Mouse (Mus musculus): ENCODE results near the gene Hormad2. TPM values are rescaled to one million over a fixed set of nuclear protein-coding genes. Genes with fewer than 3 reads are reported as not detected.

Hormad2 gene
- total RNA-seq, 1 experiment from 2014 or later: not detected

DNA sequence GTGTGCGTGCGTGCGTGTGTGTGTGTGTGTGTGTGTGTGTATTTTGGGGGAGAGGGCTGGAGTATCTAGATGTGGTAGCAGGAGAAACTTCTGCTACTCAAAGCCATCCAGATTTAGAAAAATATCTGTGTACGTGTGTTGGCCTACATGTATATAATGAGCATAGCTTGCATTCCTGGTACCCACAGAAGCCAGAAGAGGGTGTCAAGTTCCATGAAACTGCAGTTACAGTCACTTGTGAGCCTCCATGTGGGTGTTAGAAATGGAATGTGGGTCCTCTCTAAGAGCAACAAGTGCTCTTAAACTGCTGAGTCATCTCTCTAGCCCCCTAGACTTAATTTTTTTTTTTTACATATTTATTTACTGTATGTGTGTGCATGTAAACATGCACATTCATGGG, 130.6 kb downstream of the Hormad2 start:
- ATAC-seq (replicated peaks; ENCODE audit: insufficient number of reproducible peaks, low FRiP score, low TSS enrichment, poor library complexity, severe bottlenecking): no peak

DNA sequence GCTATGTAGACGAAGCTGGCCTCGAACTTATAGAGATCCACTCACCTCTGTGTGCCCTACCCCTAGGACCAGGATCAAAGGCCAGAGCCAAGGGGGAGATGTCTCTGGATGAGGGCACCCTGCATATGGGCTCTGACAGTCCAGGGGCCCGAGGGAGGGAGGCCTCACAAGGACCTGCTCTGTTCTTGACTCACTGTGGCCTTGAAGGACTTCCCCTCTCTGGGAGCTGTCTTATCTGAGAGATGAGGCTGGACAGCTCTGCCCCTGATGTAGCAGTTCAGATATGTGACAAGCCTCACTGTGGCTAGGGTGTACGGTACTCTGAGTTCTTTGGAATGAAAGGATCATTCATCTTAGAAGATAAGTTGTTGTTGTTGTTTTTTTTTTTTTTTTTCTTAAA, 131.3 kb downstream of the Hormad2 start:
- no peak for ATAC-seq (replicated peaks; ENCODE audit: insufficient number of reproducible peaks, low FRiP score, low TSS enrichment, poor library complexity, severe bottlenecking)

DNA sequence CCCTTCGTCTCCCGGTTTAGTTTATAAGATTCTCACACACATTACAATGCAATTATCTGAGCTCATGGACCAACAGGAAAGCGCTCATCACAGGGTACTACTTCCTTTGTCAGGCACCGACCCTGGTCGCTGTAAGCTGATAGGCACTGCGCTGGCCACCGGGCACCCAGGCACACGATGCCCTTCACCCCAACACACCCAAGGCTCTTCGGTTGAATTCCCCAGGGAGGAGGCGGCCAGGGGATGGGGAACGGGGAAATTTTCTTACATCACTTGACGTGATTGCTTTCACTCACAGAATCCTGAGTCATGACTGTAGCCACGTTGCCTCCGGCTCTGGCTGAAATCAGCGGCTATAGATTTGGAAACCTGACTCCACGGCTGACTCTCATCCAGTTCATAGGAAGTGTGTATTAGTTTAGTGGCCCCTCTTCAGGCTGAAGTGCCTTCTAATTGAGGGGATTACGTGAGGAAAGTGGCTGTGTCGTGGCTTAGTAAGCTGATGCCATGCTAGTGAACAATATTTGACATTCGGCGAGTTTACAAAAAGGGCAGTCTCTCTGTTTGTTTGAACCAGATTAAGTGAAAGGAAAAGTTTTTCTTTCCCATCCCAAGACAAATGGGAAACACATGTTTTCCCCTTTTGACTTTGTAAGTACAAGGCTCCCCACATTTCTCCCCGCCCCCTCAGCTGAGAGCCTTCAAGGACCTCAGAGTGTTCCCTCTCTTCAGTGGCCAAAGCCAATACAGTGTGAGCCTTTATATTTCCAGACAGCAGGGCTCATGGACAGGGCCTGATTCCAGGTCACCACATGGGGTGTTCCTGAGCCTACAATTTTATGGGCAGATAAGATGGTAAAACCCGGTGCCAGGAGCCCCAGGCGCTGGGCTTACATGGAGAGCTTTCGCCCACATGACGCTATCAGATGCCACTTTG, 132.1 kb downstream of the Hormad2 start:
- ATAC-seq (replicated peaks; ENCODE audit: insufficient number of reproducible peaks, low FRiP score, low TSS enrichment, poor library complexity, severe bottlenecking): 0 out of 2 replicates have a peak, but pooled peaks have one; percentile 22

DNA sequence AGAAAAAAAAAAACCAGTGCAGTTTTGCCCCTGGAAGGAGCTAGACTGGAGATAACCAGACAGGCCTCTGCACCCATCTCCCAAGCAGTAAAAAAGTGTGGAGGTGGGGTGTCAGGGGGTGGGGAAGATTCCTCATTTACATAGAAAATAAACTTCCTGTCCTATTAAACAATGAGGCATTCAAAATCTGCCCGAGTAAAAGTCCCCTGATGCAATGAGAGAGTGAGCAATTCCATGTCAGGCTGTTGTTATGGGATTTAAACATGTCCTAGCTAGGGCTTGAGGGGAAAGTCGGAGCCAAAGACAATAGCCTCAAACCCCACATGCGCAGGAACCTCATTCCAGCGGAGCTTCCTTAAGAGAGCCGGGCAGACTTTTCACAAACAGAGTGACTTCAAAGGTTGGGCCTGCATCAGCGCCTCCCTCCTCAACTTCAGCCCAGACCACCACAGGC, 132.8 kb downstream of the Hormad2 start:
- ATAC-seq (replicated peaks; ENCODE audit: insufficient number of reproducible peaks, low FRiP score, low TSS enrichment, poor library complexity, severe bottlenecking): no peak

DNA sequence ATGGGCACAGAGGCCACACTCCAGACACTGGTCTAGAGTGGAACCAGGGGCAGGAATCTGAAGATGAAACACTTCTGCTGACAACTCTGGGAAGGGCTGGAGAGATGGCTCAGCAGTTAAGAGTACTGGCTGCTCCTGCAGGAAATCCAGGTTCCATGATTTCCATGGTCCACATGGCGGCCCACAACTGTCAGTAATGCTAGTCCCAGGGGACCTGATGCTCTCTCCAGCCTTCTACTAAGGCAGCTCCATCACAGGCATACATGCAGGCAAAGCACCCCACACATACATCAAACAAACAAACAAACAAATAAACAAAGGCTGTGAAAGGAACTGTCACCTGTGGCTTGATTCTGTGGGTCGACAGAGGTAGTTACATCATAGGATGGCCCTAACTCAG, 134.8 kb downstream of the Hormad2 start:
- no peak for ATAC-seq (replicated peaks; ENCODE audit: insufficient number of reproducible peaks, low FRiP score, low TSS enrichment, poor library complexity, severe bottlenecking)

DNA sequence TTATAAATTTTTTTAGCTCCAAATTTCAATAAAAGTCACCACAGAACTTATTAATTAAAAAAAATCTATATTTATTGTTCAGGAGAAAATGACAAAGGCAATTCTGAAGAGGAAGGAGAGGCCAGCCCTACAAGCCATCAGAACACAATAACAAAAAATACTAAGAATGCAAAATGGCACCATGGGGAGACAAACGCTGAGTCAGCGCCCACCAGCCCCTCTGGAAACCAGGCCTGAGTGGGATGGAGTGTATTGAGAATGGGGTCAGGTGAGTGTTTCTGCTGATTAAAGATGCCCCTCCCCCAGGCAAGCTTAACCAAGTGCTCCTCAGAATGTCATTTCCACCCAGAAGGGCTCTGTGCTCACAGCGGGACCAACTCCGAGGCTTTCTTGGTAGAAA, 135.8 kb downstream of the Hormad2 start:
- no peak for ATAC-seq (replicated peaks; ENCODE audit: insufficient number of reproducible peaks, low FRiP score, low TSS enrichment, poor library complexity, severe bottlenecking)

DNA sequence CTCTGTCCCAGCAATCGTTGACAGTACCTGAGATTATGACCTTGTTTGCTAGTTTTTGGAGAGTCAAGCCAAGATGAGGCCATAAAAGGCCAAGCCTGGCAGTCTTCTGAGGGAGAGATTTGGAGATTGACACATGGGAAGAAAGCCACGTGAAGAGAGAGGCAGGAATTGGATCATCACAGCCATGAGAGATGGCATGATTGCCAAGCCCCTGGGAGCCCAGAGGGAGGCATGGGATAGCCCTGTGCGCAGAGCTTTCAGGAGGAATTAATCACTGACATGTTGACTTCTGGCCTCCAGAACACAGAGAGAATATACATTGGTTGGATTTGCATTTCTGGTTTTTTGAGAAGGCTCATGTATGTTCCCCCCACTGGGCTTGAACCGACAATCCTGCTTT, 136.7 kb downstream of the Hormad2 start:
- ATAC-seq (replicated peaks; ENCODE audit: insufficient number of reproducible peaks, low FRiP score, low TSS enrichment, poor library complexity, severe bottlenecking): no peak

DNA sequence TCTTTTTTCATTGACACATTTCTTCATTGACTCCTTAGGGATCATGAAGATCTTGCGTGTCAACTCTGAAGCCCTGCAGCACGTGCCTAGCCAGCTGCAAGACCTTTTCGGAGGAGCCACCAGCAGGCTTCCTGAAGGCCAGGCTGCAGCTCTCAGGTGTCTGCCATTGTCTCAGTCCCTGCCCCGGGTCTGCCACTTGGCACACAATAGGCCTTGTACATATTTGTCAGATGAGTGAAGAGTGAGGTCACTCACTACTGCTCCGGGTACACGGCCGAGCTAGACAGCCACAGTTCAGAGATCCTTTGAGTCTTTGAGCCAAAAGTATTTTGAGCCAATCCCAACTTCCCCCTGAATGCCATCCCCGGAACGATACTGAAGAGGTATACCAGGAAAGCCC, 137.9 kb downstream of the Hormad2 start:
- no peak for ATAC-seq (replicated peaks; ENCODE audit: insufficient number of reproducible peaks, low FRiP score, low TSS enrichment, poor library complexity, severe bottlenecking)

DNA sequence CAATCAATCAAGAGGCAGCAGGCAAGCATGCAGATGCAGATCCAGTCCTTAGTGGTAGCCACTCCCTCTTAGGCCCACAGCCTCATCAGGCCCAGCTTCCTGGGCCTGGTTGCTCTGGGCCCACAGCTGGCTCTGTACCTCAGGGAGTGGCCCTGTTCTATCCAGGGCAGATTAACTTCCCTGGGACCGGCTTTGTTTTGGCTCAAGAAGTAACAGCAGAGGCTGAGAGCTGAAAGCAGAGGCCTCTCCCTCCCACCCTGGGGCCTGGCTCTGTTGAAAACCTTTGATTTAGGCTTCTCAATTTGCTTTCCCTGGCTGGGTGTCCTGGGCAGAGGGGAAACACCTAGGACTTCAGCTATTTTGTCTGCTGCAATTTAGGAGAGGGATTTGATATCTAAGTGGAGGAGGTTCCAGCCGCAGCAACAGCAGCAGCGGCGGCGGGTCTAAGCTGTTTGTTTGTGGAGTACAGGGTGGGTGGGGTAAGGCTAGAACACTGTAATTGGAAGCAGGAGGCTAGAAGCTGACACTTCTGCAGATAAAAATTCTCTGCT, 138.5 kb downstream of the Hormad2 start:
- no peak for ATAC-seq (replicated peaks; ENCODE audit: insufficient number of reproducible peaks, low FRiP score, low TSS enrichment, poor library complexity, severe bottlenecking)

DNA sequence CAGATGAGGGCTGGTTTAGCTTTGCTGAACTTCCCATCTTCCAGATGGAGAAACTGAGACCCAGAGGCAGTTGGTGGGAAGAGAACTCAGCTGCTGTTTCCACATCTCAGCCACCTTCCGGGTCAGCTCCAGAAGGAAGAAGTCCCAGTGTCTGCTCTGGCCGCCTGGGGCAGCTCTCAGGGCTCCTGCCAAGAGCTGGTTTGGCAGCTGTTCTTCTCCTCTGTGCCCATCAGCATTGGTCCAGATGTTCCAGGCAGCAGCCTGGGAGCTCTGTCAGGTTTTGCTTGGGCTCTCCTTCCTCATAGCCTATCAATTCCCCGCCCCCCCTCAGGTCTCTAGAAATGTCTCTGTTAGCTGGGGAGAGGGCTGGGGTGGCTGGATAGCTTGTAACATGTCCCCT, 140.2 kb downstream of the Hormad2 start:
- ATAC-seq (replicated peaks; ENCODE audit: insufficient number of reproducible peaks, low FRiP score, low TSS enrichment, poor library complexity, severe bottlenecking): no peak

DNA sequence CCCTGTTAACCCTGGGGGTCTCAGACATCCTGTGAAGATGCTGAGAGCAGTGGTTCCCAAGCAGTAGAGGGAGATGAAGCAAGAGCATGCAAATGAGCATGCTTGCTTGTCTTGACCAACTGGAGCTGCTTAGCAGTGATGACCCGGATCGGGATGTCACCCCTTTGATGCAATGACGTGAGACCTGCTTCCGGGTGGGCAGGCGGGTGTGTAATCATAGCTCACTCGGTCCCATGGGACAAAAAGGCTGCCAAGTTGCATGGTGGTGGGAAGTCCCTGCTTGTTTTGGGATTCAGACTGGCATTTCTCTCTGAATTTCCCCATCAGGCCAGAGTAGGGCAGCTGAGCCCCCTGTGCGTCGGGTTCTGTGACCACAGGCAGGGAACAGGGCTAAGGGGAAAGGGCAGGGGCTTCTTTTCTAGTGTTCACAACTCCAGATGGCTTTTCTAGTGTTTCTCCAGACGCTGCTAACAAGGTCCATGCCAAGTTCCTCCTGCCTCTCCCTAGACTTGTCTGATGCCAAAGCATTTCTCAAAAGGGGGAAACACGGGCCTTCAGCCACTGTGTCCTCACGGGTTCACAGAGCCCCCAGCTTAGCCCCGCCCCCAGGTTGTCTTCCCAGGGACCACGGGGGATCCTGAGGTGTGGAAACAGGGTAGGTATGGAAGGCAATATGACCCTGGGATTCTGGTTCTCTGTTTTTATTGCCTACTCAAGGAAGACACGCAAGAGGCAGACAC, 141.0 kb downstream of the Hormad2 start:
- no peak for ATAC-seq (replicated peaks; ENCODE audit: insufficient number of reproducible peaks, low FRiP score, low TSS enrichment, poor library complexity, severe bottlenecking)

DNA sequence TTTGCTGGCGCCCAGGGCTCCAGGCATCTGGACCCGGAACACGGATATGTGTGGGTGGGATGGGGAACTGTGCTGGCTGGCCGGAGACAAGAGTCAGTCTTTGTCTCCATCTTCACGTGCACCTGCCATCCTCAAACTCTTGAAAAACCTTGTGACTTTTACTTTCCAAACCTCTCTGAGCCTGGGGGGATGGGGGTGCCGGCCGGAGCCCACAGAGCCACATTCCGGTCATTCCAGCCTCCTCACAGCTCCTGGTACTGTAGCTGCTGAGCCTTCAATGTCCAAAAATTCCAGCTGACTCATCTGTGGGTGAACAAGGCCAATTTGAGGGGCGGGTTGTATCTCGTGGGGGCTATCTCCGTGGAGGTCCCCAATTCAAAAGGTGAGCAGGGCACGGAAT, 141.7 kb downstream of the Hormad2 start:
- no peak for ATAC-seq (replicated peaks; ENCODE audit: insufficient number of reproducible peaks, low FRiP score, low TSS enrichment, poor library complexity, severe bottlenecking)

DNA sequence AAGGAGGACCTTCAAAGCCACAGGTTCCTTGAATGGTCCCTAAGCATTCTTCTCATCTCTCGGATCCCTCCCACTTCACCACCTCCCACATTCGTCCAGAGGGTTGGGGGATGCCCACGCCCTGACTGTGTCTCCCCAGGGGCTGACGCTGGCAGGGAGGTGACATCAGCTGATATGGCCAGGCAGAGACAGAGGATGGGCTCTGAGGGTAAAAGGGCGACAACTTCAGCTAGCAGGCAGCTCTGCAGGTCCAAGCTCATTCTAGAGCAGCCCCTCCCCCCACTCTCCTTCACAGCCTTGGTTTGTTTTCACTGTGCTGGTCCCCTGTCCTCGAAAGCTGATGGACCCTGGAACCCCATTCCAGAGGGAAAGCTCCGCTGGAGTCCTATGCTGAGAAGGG, 142.3 kb downstream of the Hormad2 start:
- ATAC-seq (replicated peaks; ENCODE audit: insufficient number of reproducible peaks, low FRiP score, low TSS enrichment, poor library complexity, severe bottlenecking): no peak

DNA sequence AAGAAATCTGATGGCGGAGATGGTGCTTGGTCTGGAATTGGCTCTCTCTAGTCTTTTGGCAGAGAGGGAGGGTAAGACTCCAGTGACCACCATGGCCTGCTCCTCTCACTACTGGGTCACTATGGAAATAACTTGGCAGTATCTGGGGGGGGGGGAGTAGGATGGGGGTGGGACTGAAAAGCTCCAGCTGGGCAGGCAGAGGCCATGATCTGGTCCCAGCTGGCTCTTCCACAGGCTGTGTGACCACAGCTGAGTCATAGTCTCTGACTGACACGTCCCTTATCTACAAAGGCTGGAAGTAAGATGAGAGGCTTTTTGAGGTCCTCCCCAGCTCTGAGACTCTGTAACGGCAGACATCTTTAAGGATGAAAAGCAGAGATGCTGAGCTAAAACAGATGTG, 143.2 kb downstream of the Hormad2 start:
- ATAC-seq (replicated peaks; ENCODE audit: insufficient number of reproducible peaks, low FRiP score, low TSS enrichment, poor library complexity, severe bottlenecking): no peak

DNA sequence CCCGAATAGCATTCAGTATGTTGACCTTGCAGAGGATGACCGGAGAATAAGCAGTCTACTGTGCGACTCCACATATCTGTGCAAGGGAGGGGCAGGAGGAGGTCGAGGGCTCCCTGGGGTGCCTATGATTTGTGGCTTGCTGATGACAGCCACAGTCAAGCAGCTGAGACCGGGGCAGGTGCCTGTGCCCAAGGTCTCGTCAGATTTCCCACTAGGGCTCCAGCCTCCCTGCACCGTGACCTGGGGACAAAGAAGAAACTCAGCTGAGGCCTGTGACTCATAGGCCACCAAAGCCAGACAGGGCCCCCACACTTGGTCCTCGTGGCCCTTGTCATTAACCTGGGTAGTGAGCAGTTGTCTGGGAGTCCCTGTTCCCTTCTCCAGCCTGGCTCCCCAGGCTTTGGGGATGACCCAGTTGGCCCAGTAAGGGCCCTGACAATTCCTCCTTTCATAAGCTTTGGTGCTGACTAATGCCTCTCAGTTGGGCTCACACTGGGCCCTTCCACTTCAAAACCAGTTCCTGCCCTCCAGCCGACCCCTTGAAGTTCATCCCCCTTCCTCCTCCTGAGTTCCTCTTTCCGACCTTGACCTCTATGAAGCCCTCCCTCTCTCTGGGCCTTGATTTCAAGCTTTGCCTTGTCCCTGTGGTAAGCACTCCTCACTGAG, 144.2 kb downstream of the Hormad2 start:
- ATAC-seq (replicated peaks; ENCODE audit: insufficient number of reproducible peaks, low FRiP score, low TSS enrichment, poor library complexity, severe bottlenecking): peak; percentile 67
